Mouse (Mus musculus): Measurements from ENCODE around the gene Zmynd11. TPM values are rescaled to one million over a fixed set of nuclear protein-coding genes. Genes with fewer than 3 reads are reported as not detected.
A peak's percentile ranks its signal among the peaks of the same experiment; 100 is the strongest.
"Not testable (repeated sequence)": the region's sequence is repeated elsewhere in the genome, so short reads cannot be mapped to it uniquely, and the experiment has no call there.

Gene Zmynd11
- polyA plus RNA-seq, 1 experiment from 2014 or later: 86.3 TPM

DNA sequence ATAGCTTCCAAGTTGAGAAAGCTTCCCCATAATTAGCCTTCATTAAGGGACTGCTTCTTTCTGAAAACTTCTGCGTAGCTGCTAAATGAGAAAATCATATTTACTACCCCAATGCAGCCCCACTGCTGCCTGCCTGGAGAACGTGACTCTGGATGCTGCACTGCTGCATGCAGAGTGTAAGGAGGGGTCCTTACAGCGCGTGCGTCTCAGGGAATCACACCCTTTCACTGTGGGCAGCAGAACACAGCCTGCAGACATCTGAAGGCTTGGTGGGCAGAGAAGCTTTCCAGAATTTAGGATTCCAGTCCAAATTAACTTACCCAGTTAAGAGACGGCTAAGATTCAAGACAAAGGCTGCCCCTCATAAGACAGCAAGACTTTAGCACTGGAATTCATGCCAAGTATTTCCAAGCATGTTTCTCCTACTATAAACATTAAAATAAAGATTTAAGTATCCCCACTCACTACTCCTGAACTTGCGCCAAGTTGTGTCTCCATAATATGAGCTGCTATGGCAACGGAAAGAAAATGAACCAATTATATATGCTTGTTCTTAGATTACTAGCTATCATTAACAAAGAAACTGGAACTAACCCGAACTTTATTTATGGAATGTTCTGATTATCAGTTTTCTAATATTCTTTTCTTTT lies 7.2 kb downstream of the Zmynd11 start:
- no peaks in the 10 kb centered on the region for H3K36me3 ChIP-seq
- peaks cover 20% of the 10 kb centered on the region for H3K4me1 ChIP-seq
- no peak overlapping the region for H3K4me3 ChIP-seq
- no peaks in the 10 kb centered on the region for H3K27me3 ChIP-seq (ENCODE audit: low read depth, poor library complexity, severe bottlenecking)
- no peaks in the 10 kb centered on the region for H3K9me3 ChIP-seq (replicated peaks)
- 84% methylated on average over 9 of the region's 9 CpGs for WGBS
- H3K27ac ChIP-seq: no peak overlapping the region
- no peak for DNase-seq (ENCODE audit: low spot score)

DNA sequence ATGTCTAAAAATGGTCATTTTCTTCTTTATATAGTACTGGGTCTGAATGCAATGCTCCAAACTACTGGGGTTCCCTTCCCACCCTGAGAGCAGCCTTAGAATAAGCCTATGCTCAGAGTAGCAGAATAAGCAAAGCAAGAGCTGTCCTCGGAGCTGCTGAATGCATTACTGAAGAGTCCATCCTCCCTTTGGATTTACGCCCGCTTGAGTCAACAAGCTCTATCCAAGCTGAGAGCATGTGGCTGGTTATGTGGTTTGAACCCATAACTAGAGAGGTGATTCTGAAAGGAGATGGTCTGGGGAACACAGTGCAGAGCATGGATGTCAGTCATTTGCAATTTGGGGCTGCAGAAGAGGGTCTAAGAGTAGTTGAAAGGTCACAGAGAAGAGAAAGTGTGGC lies 11.4 kb downstream of the Zmynd11 start:
- H3K4me3 ChIP-seq: no peak overlapping the region
- 78% methylated on average over 3 of the region's 3 CpGs for WGBS
- no peak for DNase-seq (ENCODE audit: low spot score)
- H3K9me3 ChIP-seq (replicated peaks): no peaks in the 10 kb centered on the region
- H3K4me1 ChIP-seq: peaks cover 3% of the 10 kb centered on the region; the same call in 1 of the 2 replicates
- H3K36me3 ChIP-seq: no peaks in the 10 kb centered on the region
- H3K27me3 ChIP-seq (ENCODE audit: low read depth, poor library complexity, severe bottlenecking): no peaks in the 10 kb centered on the region
- H3K27ac ChIP-seq: no peak overlapping the region

DNA sequence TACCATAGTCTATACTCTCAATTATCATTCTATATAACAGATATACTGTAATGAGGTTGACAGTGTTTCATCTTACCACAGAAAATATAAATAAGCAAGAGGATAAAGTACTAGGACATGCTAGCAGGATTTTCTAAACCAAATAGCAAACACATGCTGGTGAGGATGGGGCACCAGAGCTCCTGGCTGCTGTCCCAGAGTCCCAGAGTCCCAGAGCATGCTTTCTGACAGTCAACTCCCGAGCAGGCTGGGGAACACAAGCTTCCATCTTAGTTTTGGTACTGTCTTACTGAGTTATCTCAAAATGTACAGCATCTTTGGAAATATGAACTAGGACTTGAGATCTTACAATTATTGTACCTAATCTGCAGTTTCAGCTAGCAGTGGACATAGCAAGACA lies 14.8 kb downstream of the Zmynd11 start:
- H3K4me1 ChIP-seq: no peaks in the 10 kb centered on the region
- no peak for DNase-seq (ENCODE audit: low spot score)
- H3K36me3 ChIP-seq: no peaks in the 10 kb centered on the region
- no peak overlapping the region for H3K27ac ChIP-seq
- H3K4me3 ChIP-seq: no peak overlapping the region
- H3K27me3 ChIP-seq (ENCODE audit: low read depth, poor library complexity, severe bottlenecking): no peaks in the 10 kb centered on the region
- 81% methylated on average over 1 of the region's 1 CpGs for whole genome bisulfite sequencing
- no peaks in the 10 kb centered on the region for H3K9me3 ChIP-seq (replicated peaks)

DNA sequence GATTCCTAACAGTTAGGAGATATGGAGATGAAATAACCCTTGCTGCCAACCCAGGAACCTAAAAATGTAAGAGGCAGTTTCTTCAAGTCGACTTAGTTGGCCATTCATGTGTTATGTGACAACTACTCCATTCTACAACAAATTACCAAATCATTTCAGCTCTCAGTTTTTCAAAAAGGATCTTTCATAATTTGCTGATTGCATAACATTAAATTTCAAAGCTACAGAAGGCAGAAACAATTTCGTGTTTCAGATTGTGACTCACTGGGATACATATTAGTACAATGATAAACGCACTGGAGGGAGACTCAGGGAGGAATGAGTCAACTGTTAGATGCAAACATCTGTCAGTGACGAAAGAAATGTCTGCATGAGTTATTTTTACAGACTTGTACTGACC lies 15.3 kb downstream of the Zmynd11 start:
- Histone ChIP-seq H3K27ac (no peak overlapping the region), H3K4me1 (no peaks in the 10 kb centered on the region), H3K27me3 (ENCODE audit: low read depth, poor library complexity, severe bottlenecking) (no peaks in the 10 kb centered on the region), H3K4me3 (no peak overlapping the region), H3K9me3 (replicated peaks) (no peaks in the 10 kb centered on the region), H3K36me3 (no peaks in the 10 kb centered on the region)
- 87% methylated on average over 4 of the region's 4 CpGs for WGBS
- DNase-seq (ENCODE audit: low spot score): no peak

DNA sequence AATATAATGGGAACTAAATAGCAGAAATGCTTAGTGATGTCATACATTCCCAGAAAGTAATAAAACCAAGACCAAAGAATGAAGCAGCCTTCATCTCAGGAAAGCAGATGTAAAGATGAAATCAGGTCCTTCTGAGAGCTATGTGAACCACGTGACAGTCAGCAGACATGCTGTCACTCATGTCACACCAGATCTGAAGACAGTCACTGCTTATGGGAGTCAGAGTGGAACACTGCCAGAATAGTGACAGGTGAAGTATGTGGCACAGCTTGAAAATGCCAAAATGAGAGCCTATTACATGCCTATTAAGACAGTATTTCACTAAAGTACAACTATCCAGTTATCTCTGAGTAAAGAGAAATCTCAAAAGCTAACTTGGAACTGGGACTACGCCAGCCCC lies 26.9 kb downstream of the Zmynd11 start:
- Histone ChIP-seq H3K27ac (no peak overlapping the region), H3K9me3 (replicated peaks) (no peaks in the 10 kb centered on the region), H3K4me3 (no peak overlapping the region), H3K27me3 (ENCODE audit: low read depth, poor library complexity, severe bottlenecking) (no peaks in the 10 kb centered on the region), H3K4me1 (peaks cover 3% of the 10 kb centered on the region; the same call in 1 of the 2 replicates), H3K36me3 (peaks cover 5% of the 10 kb centered on the region)
- no peak for DNase-seq (ENCODE audit: low spot score)
- 88% methylated on average over 2 of the region's 2 CpGs for WGBS

DNA sequence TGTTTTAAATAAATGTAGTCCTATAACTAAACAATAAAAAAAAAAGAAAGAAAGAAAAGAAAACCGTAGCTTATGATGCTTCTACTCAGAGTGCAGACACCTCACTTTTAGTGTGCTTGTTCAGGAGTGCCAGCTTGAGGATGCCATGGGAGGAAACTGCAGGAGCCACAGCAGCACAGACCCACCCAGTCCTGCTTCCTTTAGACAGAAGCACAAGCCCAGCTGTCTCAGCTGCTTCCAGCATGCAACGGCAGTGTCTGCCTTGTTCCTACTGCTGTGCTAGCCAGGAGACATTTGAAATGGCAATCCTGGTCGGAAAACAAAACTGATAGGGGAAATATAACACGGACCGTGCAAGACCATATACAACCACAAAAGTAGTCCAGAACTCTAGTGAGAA lies 28.1 kb downstream of the Zmynd11 start:
- 87% methylated on average over 5 of the region's 5 CpGs for WGBS

DNA sequence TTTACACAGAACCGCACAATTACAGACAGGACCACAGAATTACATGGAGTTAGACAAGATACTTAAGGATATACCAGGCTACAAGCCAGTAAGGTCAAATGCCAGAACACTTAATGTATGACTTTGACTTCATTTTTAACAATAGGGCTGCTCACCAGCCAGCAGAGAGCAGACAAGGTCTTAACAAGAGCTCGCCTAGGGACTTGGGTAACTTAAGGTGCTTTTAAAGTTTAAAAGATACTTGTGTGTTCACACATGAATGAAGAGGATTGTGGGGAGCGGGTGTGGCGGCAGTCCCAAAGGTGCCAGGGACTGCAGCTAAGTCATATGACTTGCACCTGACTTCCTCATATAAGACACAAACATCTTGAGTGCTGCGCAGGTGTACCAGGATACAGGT lies 32.9 kb downstream of the Zmynd11 start:
- H3K27me3 ChIP-seq (ENCODE audit: low read depth, poor library complexity, severe bottlenecking); H3K4me1 ChIP-seq; H3K27ac ChIP-seq; H3K9me3 ChIP-seq (replicated peaks); H3K4me3 ChIP-seq; DNase-seq (ENCODE audit: low spot score): not testable (repeated sequence)
- H3K36me3 ChIP-seq: peaks cover 43% of the 10 kb centered on the region
- WGBS: 95% methylated on average over 4 of the region's 5 CpGs

More for the DNA sequence above, 28.1 kb downstream of the Zmynd11 start:
- no peak for DNase-seq (ENCODE audit: low spot score)
- Histone ChIP-seq H3K4me3 (no peak overlapping the region), H3K27me3 (ENCODE audit: low read depth, poor library complexity, severe bottlenecking) (no peaks in the 10 kb centered on the region), H3K9me3 (replicated peaks) (no peaks in the 10 kb centered on the region), H3K4me1 (no peaks in the 10 kb centered on the region), H3K36me3 (peaks cover 13% of the 10 kb centered on the region), H3K27ac (no peak overlapping the region)

DNA sequence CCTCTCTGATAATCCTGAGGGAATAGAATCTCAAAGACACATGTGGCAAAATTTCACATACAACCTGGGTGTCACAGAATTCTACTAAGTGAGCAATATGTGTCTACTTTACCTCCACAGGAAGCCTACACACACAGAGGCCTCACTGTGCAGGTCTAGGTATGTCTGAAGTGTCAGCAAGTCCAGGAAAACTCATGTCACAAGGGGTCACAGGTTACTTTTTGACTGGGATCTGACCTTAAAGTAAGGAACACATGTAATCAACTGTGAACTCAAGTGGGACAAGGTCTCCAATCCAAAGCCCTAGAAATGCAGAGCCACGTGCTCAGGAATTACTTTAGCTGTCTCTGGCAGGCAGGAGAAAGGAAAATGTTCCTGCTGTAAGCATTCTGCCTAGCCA lies 36.1 kb downstream of the Zmynd11 start:
- H3K27ac ChIP-seq: no peak overlapping the region
- DNase-seq (ENCODE audit: low spot score): no peak
- H3K4me3 ChIP-seq: no peak overlapping the region
- WGBS: 60% methylated on average over 1 of the region's 1 CpGs
- peaks cover 66% of the 10 kb centered on the region for H3K36me3 ChIP-seq
- no peaks in the 10 kb centered on the region for H3K9me3 ChIP-seq (replicated peaks)
- 0 out of 2 replicates have a peak, but pooled peaks cover 5% of the 10 kb centered on the region for H3K4me1 ChIP-seq
- no peaks in the 10 kb centered on the region for H3K27me3 ChIP-seq (ENCODE audit: low read depth, poor library complexity, severe bottlenecking)

DNA sequence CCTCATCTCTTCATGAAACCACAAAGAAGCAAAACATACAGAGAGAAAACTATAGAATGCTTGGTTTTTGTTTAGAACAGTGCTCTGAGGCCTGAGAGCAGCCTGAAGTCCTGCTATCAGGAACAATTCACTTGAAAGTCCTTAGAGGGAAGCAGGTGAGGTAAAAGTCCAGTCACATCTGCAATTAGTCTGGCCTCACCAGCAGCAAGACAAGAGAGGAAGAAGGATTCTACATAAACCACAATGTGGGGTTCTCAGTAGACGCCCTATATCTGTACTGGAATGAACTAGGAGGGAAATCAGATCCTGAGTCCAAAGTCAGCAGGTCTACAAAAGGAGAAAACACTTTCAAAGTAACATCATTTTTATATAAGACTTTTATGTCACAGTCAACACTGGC lies 49.9 kb downstream of the Zmynd11 start:
- no peaks in the 10 kb centered on the region for H3K4me1 ChIP-seq
- WGBS: 93% methylated on average over 1 of the region's 1 CpGs
- no peaks in the 10 kb centered on the region for H3K9me3 ChIP-seq (replicated peaks)
- no peak for DNase-seq (ENCODE audit: low spot score)
- no peak overlapping the region for H3K4me3 ChIP-seq
- H3K36me3 ChIP-seq: peaks cover 32% of the 10 kb centered on the region
- no peaks in the 10 kb centered on the region for H3K27me3 ChIP-seq (ENCODE audit: low read depth, poor library complexity, severe bottlenecking)
- H3K27ac ChIP-seq: no peak overlapping the region

DNA sequence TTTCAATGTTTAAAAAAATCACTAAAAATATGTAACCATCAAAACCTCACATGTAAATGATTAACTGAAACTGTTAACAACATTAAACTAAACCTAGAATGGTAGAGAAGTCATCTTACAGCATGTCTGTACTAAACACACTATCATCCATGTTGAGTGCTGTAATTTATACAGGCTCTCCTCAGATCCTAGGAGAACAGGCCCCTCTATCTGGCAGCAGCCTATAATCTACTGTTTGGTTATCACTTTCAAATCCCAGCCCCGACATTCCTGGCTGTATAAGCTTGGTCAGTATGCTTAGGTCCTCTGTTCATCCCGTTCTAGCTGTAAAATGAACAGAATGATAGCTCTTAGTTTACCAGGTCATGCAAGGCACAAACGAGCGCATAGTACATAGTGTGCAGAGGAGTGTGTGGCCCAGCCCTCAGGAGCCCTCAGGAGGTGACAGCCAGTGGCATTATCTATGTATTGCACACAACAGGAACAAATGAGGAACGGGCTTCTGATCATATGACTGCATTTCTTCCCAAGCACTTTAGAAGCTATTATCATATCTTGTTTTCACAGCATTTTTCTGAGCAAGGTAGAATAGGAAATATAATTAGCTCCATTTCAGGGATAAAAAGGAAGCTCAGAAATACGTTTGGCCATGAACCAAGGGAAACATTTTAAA lies 51.5 kb downstream of the Zmynd11 start:
- WGBS: 87% methylated on average over 6 of the region's 6 CpGs
- peaks cover 31% of the 10 kb centered on the region for H3K36me3 ChIP-seq
- H3K4me1 ChIP-seq: peaks cover 12% of the 10 kb centered on the region
- H3K4me3 ChIP-seq: no peak overlapping the region
- H3K9me3 ChIP-seq (replicated peaks): no peaks in the 10 kb centered on the region
- H3K27ac ChIP-seq: no peak overlapping the region
- no peak for DNase-seq (ENCODE audit: low spot score)
- no peaks in the 10 kb centered on the region for H3K27me3 ChIP-seq (ENCODE audit: low read depth, poor library complexity, severe bottlenecking)

DNA sequence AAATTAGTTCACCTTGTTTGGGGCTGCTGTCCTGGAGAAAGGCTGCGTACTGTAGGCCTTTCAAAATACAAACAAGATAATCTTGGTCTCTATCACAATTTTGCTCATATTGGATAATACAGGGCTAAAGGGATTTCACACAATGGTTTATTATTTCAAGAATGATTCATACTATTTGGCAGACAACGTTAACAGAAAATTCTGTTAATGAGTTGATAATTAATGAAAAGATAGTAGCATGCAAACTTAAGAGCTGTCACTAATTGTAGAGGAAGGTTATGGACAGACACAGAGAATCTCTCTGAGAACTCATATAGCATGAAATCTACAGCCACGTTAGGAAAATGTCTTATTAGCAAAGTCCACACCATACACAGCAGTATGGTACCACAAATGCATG lies 52.2 kb downstream of the Zmynd11 start:
- no peak for DNase-seq (ENCODE audit: low spot score)
- no peaks in the 10 kb centered on the region for H3K9me3 ChIP-seq (replicated peaks)
- H3K27ac ChIP-seq: no peak overlapping the region
- peaks cover 16% of the 10 kb centered on the region for H3K4me1 ChIP-seq
- H3K36me3 ChIP-seq: peaks cover 32% of the 10 kb centered on the region
- 91% methylated on average over 3 of the region's 3 CpGs for WGBS
- no peaks in the 10 kb centered on the region for H3K27me3 ChIP-seq (ENCODE audit: low read depth, poor library complexity, severe bottlenecking)
- H3K4me3 ChIP-seq: no peak overlapping the region

DNA sequence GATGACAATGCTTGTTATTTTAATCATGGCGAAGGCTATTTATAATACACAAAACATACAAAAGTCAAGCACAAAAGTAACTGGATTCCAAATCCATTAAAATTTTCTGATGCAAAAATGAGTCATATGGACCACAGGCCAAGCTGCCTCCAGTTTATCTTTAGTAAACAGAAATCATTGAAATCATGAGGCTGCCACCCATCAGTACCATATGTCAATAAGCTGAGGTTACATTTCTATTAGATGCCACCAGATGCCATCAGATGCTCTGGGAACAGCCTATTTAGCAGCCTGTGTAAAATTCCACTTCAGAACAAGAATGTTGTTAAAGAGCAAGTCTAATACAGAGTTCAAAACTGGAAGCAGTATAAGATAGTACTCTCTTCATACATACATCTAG lies 52.7 kb downstream of the Zmynd11 start:
- WGBS: 98% methylated on average over 1 of the region's 1 CpGs
- H3K9me3 ChIP-seq (replicated peaks): no peaks in the 10 kb centered on the region
- peaks cover 34% of the 10 kb centered on the region for H3K36me3 ChIP-seq
- no peak for DNase-seq (ENCODE audit: low spot score)
- peaks cover 16% of the 10 kb centered on the region for H3K4me1 ChIP-seq
- no peaks in the 10 kb centered on the region for H3K27me3 ChIP-seq (ENCODE audit: low read depth, poor library complexity, severe bottlenecking)
- no peak overlapping the region for H3K27ac ChIP-seq
- H3K4me3 ChIP-seq: no peak overlapping the region

DNA sequence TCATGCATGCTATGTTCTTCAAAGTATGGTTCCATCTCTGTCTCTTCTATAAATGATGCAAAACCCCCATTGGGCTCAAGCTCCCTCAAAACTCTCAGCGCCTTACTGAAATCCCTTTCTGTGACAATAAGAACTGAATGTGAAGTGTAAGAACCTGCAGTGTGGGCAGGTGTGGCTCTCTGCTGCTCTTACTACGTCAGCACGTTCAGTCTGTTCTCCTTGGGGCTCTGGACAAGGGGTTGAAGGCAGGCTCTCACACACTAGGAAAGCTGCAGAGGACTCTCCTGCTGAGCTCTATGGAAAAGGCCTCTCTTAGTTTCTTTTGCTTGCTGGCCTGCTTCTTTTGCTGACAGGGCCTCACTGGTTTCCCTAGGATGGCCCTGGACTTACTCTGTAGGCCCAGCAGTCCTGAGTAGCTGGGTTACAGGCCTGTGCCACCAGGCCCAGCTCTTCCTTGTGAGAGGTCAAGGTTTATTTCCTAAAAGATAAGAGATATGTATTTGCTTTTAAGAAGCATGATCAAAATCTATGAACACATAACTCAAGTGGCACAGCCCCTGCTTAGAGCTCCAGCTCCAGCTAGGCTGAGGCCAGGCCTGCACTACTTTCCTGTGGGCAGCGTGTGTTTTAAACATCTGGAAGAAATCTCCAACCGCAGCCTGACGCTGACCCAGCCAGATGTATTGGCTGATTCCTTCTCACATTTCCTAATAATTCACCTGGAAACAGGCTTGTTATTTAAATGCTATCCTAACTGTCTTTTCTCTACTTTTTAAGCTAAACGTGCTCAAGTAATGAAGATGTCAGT lies 56.5 kb downstream of the Zmynd11 start:
- DNase-seq (ENCODE audit: low spot score): peak; percentile 50
- Histone ChIP-seq H3K36me3 (peaks cover 39% of the 10 kb centered on the region), H3K4me1 (peaks cover 16% of the 10 kb centered on the region), H3K27ac (peak overlapping the region; percentile 70), H3K27me3 (ENCODE audit: low read depth, poor library complexity, severe bottlenecking) (no peaks in the 10 kb centered on the region), H3K9me3 (replicated peaks) (no peaks in the 10 kb centered on the region), H3K4me3 (no peak overlapping the region)
- 49% methylated on average over 7 of the region's 7 CpGs for WGBS

Measured in limb, embryonic 10.5 days (tissue).